24 mouse cellular contexts compared by ENCODE assay signal in genomic region chr3:9078201-9078600, GRCm38 (mm10).
A peak's percentile ranks its signal among the peaks of the same experiment; 100 is the strongest.
DNase-seq lines count a peak whose midpoint lies in the region; ATAC-seq and TF ChIP-seq lines count a peak whose summit lies in the region.
"Had no signal": no experiment of that assay in that cellular context is flagged by ENCODE, and none has a peak within 500 bp of the region (broad histone marks: within the 10 kb centered on the region; RNA-seq: fewer than 3 reads in every experiment).

No protein-coding gene starts in this region.

- no peaks in the 10 kb centered on the region for H3K27me3 ChIP-seq in lung, embryonic 14.5 days (ENCODE audit: insufficient read depth, low read length)
- H3K27me3 ChIP-seq in E14TG2a.4 (ENCODE audit: insufficient read depth, low read length): no peaks in the 10 kb centered on the region
- H3K27me3 ChIP-seq: embryonic facial prominence, embryonic 13.5 days; embryonic facial prominence, embryonic 15.5 days; forebrain, embryonic 12.5 days; forebrain, embryonic 15.5 days had no signal

- no peaks in the 10 kb centered on the region for H3K9me3 ChIP-seq in lung, embryonic 14.5 days (ENCODE audit: low read depth, low read length)
- no peaks in the 10 kb centered on the region for H3K9me3 ChIP-seq in E14TG2a.4 (ENCODE audit: low read length)
- H3K9me3 ChIP-seq: embryonic facial prominence, embryonic 13.5 days; embryonic facial prominence, embryonic 15.5 days; forebrain, embryonic 10.5 days; forebrain, embryonic 12.5 days; forebrain, embryonic 15.5 days had no signal

- H3K4me3 ChIP-seq in lung, embryonic 14.5 days (ENCODE audit: low read depth, low read length): no peak overlapping the region
- H3K4me3 ChIP-seq in E14TG2a.4 (replicated peaks; ENCODE audit: low read length): no peak overlapping the region
- H3K4me3 ChIP-seq: embryonic facial prominence, embryonic 13.5 days; embryonic facial prominence, embryonic 15.5 days; erythroblast, embryonic 14.5 days; forebrain, embryonic 10.5 days; forebrain, embryonic 12.5 days; forebrain, embryonic 15.5 days had no signal

- ATAC-seq in lung, embryonic 14.5 days (ENCODE audit: insufficient read depth): no peak
- ATAC-seq: forebrain, embryonic 15.5 days; forebrain, postnatal 0 days had no signal

- no peaks in the 10 kb centered on the region for H3K4me1 ChIP-seq in lung, embryonic 14.5 days (ENCODE audit: insufficient read depth)
- peaks cover 52% of the 10 kb centered on the region for H3K4me1 ChIP-seq in E14TG2a.4 (replicated peaks; ENCODE audit: low read depth, low read length)
- H3K4me1 ChIP-seq: embryonic facial prominence, embryonic 13.5 days; embryonic facial prominence, embryonic 15.5 days; forebrain, embryonic 10.5 days; forebrain, embryonic 12.5 days; forebrain, embryonic 15.5 days had no signal

- H3K36me3 ChIP-seq in lung, embryonic 14.5 days (ENCODE audit: insufficient read depth): no peaks in the 10 kb centered on the region
- H3K36me3 ChIP-seq in E14TG2a.4 (ENCODE audit: insufficient read depth, low read length): no peaks in the 10 kb centered on the region; the same call in 1 of the 2 replicates
- H3K36me3 ChIP-seq: embryonic facial prominence, embryonic 13.5 days; embryonic facial prominence, embryonic 15.5 days; forebrain, embryonic 10.5 days; forebrain, embryonic 12.5 days; forebrain, embryonic 15.5 days had no signal

- H3K4me2 ChIP-seq in lung, embryonic 14.5 days: no peak overlapping the region
- H3K4me2 ChIP-seq: embryonic facial prominence, embryonic 13.5 days; embryonic facial prominence, embryonic 15.5 days; forebrain, embryonic 12.5 days; forebrain, embryonic 15.5 days had no signal

- WGBS in lung, embryonic 14.5 days: 78% methylated on average over 2 of the region's 2 CpGs

- no peak overlapping the region for H3K9ac ChIP-seq in lung, embryonic 14.5 days
- H3K9ac ChIP-seq: embryonic facial prominence, embryonic 13.5 days; embryonic facial prominence, embryonic 15.5 days; forebrain, embryonic 12.5 days; forebrain, embryonic 15.5 days; forebrain, postnatal 0 days had no signal

- no peak overlapping the region for H3K27ac ChIP-seq in lung, embryonic 14.5 days (ENCODE audit: low read depth)
- H3K27ac ChIP-seq: embryonic facial prominence, embryonic 13.5 days; embryonic facial prominence, embryonic 15.5 days; forebrain, embryonic 10.5 days; forebrain, embryonic 12.5 days; forebrain, embryonic 15.5 days had no signal

- no peak for DNase-seq in lung, embryonic 14.5 days
- DNase-seq in lung, postnatal 25 days (ENCODE audit: low spot score): no peak
- DNase-seq in ES-CJ7 (ENCODE audit: low read depth, low spot score) (peak; percentile 66), ZHBTc4 (ENCODE audit: low read depth, low spot score) (peak; percentile 75)
- no peak for DNase-seq in lung, postnatal 4 days
- DNase-seq in frontal cortex, postnatal 25 days (ENCODE audit: low spot score in 2 of 2): no peak
- DNase-seq: adrenal gland, adult 2 months; adrenal gland, postnatal 10 days; adrenal gland, postnatal 25 days; cerebellum, adult 11 months; cerebellum, adult 18-20 months; cerebellum, adult 8-10 months; cerebellum, adult 9-11 months; cerebellum, postnatal 14 days; cerebellum, postnatal 36 days; embryo, embryonic 11 days; forebrain, postnatal 0 days had no signal

- 0 out of 2 replicates have a peak, but pooled peaks have one; percentile 3 for TF ChIP-seq CTCF in lung, embryonic 14.5 days (IDR thresholded peaks at IDR 0.05; ENCODE audit: low read depth)
- TF ChIP-seq CTCF in E14TG2a.4 (conservative IDR thresholded peaks at IDR 0.05; ENCODE audit: low read length): peak; percentile 21; the same call in 1 of the 2 replicates

Comparison
In these comparisons a context has a peak if more than half of its experiments do, and no peak if none do; other contexts are left out.
1. DNase-seq: peak in ES-CJ7 (single experiment) and ZHBTc4 (single experiment); none in lung, embryonic 14.5 days (single experiment), lung, postnatal 25 days (single experiment), lung, postnatal 4 days (0 of 2) and frontal cortex, postnatal 25 days (0 of 2).